Mouse (Mus musculus) hindbrain, embryonic 14.5 days (tissue): ENCODE measurements around the gene Nutm2. TPM values are rescaled to one million over a fixed set of nuclear protein-coding genes. Genes with fewer than 3 reads are reported as not detected.
"Not testable (repeated sequence)": the region's sequence is repeated elsewhere in the genome, so short reads cannot be mapped to it uniquely, and the experiment has no call there.

Source experiments
- ATAC-seq: fragments of 200-750 bp; cut with Nextera tagmentation; 2 replicates; pipeline ENCODE4 v1.8.0; 2017; ENCODE audit warnings: moderate number of reproducible peaks, mild to moderate bottlenecking, moderate TSS enrichment, moderate library complexity; ENCODE audit not compliant: low FRiP score
- DNase-seq: peaks from one replicate; pipeline ENCODE4 v3.0.0-alpha.2; 2015; ENCODE audit warnings: low spot score
- H3K27ac ChIP-seq: fragments of 300-500 bp; sonication (generic); 2 replicates; pipeline ENCODE4 v1.5.1; 2014; ENCODE audit warnings: mild to moderate bottlenecking, moderate library complexity
- H3K27me3 ChIP-seq: fragments of 300-500 bp; sonication (generic); 2 replicates; pipeline ENCODE4 v1.6.1; 2014; ENCODE audit warnings: mild to moderate bottlenecking, low read length, mixed read lengths; ENCODE audit not compliant: control insufficient read depth, insufficient read depth
- H3K36me3 ChIP-seq: fragments of 300-500 bp; sonication (generic); replicated peaks from 2 replicates; pipeline ENCODE4 v1.6.1; 2014; ENCODE audit not compliant: control insufficient read depth, insufficient read depth
- H3K4me1 ChIP-seq: fragments of 300-500 bp; sonication (generic); replicated peaks from 2 replicates; pipeline ENCODE4 v1.6.1; 2014; ENCODE audit warnings: antibody characterized with exemption, low read length, mixed read lengths; ENCODE audit not compliant: control insufficient read depth, insufficient read depth
- H3K4me2 ChIP-seq: fragments of 300-500 bp; sonication (generic); replicated peaks from 2 replicates; pipeline ENCODE4 v1.6.1; 2014; ENCODE audit warnings: mild to moderate bottlenecking, moderate library complexity
- H3K4me3 ChIP-seq: fragments of 300-500 bp; sonication (generic); replicated peaks from 2 replicates; pipeline ENCODE4 v1.5.1; 2014; ENCODE audit warnings: mild to moderate bottlenecking, low read length
- H3K9ac ChIP-seq: fragments of 300-500 bp; sonication (generic); 2 replicates; pipeline ENCODE4 v1.6.1; 2014
- H3K9me3 ChIP-seq: fragments of 300-500 bp; sonication (generic); 2 replicates; pipeline ENCODE4 v1.6.1; 2016; ENCODE audit warnings: low read length; ENCODE audit not compliant: control insufficient read depth
- WGBS: fragments of 180-500 bp; shearing (Covaris S2); extraction: QIAGEN DNeasy Blood & Tissue Kit; methylation state at CpG from one replicate; pipeline ENCODE4 v1.1.7; 2014; 5-methylcytosine and 5-hydroxymethylcytosine counted together
- polyA plus RNA-seq: library from polyadenylated mRNA; unstranded; fragments of >200 nt; fragmentation: Nextera tagmentation; extraction: Ambion mirVana; gene quantifications from 2 replicates; pipeline ENCODE4 v1.2.1, GENCODE M21; 2014

Nutm2 gene
- polyA plus RNA-seq, 1 experiment from 2014 or later, result not detected

DNA sequence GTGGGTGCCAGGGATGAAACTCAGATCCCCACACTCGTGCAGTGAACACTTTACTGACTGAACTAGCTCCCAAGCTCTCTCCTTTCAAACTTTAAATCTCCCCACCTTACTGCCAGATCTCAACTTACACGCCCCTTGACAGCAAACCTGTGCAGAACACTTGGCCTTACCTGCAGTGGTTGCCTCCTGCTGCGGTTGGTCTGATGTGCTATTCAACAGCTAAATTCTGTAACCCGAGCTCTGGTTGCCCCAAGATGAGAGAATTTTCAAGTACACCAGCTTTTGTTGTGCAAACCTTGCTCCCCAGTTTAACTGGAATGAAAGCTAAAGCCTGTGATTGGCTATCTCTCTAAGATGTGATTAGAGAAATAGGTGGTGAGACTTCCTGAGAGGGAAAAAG is 13.7 kb upstream of the Nutm2 start:
- no peak overlapping the region for H3K27ac ChIP-seq
- WGBS, result 39% methylated on average over 4 of the region's 4 CpGs
- no peaks in the 10 kb centered on the region for H3K4me1 ChIP-seq
- H3K36me3 ChIP-seq, result no peaks in the 10 kb centered on the region
- no peaks in the 10 kb centered on the region for H3K27me3 ChIP-seq
- H3K4me2 ChIP-seq, result no peak overlapping the region
- H3K9me3 ChIP-seq, result peaks cover 4% of the 10 kb centered on the region; the same call in 1 of the 2 replicates
- H3K4me3 ChIP-seq, result no peak overlapping the region
- no peak for DNase-seq
- ATAC-seq, result no peak
- H3K9ac ChIP-seq, result no peak overlapping the region

DNA sequence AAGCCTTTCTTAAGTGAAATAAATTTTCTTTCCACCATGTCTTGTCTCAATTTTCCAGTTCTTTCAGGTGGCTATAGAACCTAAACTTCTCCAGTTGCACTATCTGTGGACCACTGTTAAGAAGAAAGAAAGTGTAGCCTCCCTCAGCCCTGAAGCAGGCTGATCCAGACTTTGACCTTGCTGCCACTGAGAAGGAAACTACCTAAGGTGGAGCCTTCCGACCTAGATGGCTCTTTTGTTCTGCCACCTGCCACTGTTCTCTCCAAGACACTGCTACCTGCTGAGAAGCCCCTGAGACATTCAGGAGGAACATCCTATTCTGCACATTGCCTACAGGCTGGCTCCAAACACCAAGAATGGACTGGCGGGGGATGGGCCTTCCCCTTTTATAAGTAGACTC is 6.7 kb upstream of the Nutm2 start:
- not testable (repeated sequence) for H3K27me3 ChIP-seq, H3K4me2 ChIP-seq, H3K27ac ChIP-seq, DNase-seq, H3K9ac ChIP-seq, H3K9me3 ChIP-seq, H3K4me1 ChIP-seq, H3K4me3 ChIP-seq, H3K36me3 ChIP-seq, ATAC-seq
- 66% methylated on average over 2 of the region's 2 CpGs for WGBS

DNA sequence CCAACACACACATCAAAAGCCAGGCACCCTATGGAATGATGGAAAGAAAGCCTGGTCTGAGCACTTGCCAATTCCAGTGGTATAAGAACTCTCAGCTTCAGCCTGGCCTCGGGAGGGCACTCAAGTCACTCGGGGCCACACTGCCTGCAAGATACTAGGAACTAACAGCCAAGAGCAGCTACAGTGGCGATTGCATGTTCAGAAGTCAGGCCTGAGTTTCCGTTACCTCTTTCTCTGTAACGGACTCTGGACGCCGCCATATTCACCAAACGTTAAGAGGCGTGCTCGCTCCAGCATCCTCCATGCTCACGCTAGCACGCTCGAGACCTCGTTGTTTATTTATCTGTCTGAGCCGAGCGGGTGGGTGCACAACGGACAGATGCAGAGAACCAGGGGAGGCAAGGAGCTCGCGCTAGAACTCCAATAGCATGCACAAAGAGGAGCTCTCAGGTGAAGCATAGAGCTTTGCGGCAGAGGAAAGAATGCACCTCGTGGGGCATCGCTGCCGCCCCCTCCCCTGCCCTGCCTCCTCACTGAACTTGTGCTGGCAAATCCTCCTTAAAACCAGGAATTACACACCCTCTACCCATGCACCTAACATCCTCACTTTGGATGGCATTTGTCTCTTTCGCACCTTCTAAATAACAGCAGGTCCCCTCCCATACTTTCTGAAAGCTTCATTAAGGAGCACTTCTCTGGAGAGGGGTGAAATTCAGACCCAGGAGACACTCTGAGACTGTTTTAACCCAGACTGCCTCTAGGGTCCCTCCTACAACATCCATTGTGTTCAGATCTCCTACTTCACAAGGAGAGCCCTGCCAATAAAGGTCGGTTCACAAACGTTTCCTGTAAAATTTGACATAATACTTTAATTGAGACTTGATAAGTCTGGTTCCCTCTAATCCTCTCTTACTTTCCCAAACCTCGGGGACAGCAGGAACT is 2.2 kb upstream of the Nutm2 start:
- Histone ChIP-seq H3K36me3 (no peaks in the 10 kb centered on the region), H3K27me3 (no peaks in the 10 kb centered on the region), H3K4me2 (peak overlapping the region; percentile 46), H3K4me1 (no peaks in the 10 kb centered on the region), H3K9me3 (no peaks in the 10 kb centered on the region), H3K27ac (no peak overlapping the region), H3K4me3 (peak overlapping the region; percentile 24), H3K9ac (peak overlapping the region; percentile 42)
- WGBS, result 45% methylated on average over 27 of the region's 27 CpGs
- no peak for DNase-seq
- ATAC-seq, result 0 out of 2 replicates have a peak, but pooled peaks have one; percentile 43

DNA sequence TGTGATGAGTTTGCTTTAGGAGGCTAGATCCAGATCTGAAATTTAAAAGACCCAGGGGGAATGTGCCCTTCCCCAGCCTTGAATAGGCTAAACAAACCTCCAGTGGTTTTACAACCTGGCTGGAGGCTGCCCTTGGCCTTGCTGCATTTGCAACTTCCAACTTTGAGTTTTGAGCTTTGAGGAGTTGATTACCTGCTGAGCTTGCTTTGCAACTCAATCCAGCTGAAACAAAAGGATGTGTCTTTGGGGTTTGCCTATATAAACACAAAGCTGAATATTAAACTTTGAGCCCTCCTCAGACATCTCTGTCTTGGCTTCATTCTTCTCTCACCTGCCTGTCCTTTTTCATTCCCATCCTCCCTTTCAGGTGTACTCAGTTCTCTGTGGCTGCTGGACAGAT is 21.4 kb downstream of the Nutm2 start:
- H3K9me3 ChIP-seq, result not testable (repeated sequence)

DNA sequence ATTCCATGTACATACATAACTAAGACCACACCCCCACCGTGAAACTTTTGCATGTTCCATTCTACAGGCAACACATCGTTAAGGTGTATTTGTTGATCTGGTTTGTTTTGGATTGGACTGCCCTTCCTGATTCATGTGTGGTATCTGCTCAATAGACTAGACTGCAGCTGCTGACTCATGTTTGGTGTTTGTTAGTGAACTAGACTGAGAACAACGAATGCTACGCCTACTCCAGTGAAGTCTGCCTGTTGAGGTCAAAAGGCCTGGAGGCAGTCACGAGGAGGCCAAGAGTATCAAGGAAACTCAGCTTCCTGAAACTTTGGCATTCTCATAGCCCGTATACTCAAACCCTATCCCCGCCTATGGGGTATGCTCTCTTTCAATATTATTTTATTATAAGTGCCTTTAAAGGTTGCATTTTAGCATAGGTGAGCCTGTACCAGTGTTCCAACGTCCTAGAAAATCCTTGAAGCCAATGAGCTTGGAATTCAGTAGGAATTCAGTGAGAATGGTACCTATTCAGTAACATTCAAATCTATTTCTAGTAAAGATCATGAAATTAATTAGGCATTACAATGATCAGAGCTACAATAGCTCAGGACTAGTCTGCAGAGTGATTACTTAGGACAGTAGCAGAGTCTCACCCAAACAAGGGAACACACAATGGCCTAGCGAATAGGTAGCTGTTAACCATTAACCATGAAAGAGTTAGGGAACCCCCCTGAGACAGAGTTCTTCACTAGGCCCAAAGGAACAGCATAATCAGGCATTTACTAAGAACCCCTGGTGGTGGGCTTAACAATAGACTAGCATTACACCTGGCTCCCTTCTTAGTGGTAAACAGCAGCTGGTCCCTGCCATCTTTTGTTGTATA is 43.6 kb downstream of the Nutm2 start:
- H3K27me3 ChIP-seq, H3K4me3 ChIP-seq, H3K4me1 ChIP-seq, H3K9ac ChIP-seq, DNase-seq, ATAC-seq, H3K36me3 ChIP-seq, H3K9me3 ChIP-seq, H3K4me2 ChIP-seq, H3K27ac ChIP-seq: not testable (repeated sequence)
- 88% methylated on average over 9 of the region's 9 CpGs for WGBS

More for the DNA sequence above, 21.4 kb downstream of the Nutm2 start:
- H3K4me3 ChIP-seq, DNase-seq, ATAC-seq, H3K4me1 ChIP-seq, H3K9ac ChIP-seq, H3K36me3 ChIP-seq, H3K27me3 ChIP-seq, H3K4me2 ChIP-seq, H3K27ac ChIP-seq: not testable (repeated sequence)

Other genes starting within 250 kb of the Nutm2 start
- gene Gm906, start 217.0 kb upstream of the Nutm2 start, polyA plus RNA-seq, result not detected in 2 replicates
- gene Fbxw17, start 49.4 kb upstream of the Nutm2 start, polyA plus RNA-seq, result 28.7 and 35.2 TPM in 2 replicates
- gene Gm47429, start 23.4 kb upstream of the Nutm2 start, polyA plus RNA-seq, result not detected in 2 replicates
- gene Gm904, start 175.9 kb downstream of the Nutm2 start, polyA plus RNA-seq, result not detected in 2 replicates
- gene Gm8765, start 231.0 kb downstream of the Nutm2 start, polyA plus RNA-seq, result not detected in 2 replicates